Mouse (Mus musculus) CH12.LX (cell line): ENCODE measurements around the gene Rhot1. TPM values are rescaled to one million over a fixed set of nuclear protein-coding genes. Genes with fewer than 3 reads are reported as not detected.

Experiments used
- DNase-seq: peaks from one replicate; pipeline ENCODE4 v3.0.0-alpha.2; 2013; ENCODE audit errors: extremely low read depth
- H3K27ac ChIP-seq: 2 replicates; pipeline ENCODE4 v1.5.1; 2012; ENCODE audit warnings: low read depth, mild to moderate bottlenecking, control low read depth, moderate library complexity; ENCODE audit not compliant: insufficient read depth
- H3K27me3 ChIP-seq: replicated peaks from 2 replicates; pipeline ENCODE3; 2012; ENCODE audit warnings: inconsistent platforms
- H3K36me3 ChIP-seq, 2 experiments: replicated peaks in 1 of 2; 2 replicates each; pipeline versions ENCODE3 to v1.6.1; 2012; ENCODE audit warnings: inconsistent platforms in 1 of 2, low read length in 1 of 2, mild to moderate bottlenecking in 1 of 2, mixed read lengths in 1 of 2, moderate library complexity in 1 of 2; ENCODE audit not compliant: control insufficient read depth in 1 of 2, insufficient read depth in 1 of 2
- H3K4me1 ChIP-seq, 2 experiments: 2 replicates each; pipeline ENCODE4 v1.6.1; 2012; ENCODE audit warnings: inconsistent platforms in 1 of 2, moderate library complexity in 1 of 2; ENCODE audit not compliant: insufficient read depth in 2 of 2, control insufficient read depth in 1 of 2
- H3K4me2 ChIP-seq: 2 replicates; pipeline ENCODE4 v1.6.1; 2012; ENCODE audit warnings: low read depth, mild to moderate bottlenecking, control low read depth; ENCODE audit not compliant: poor library complexity, insufficient read depth, severe bottlenecking
- H3K4me3 ChIP-seq, 3 experiments: fragments of 150-350 bp in 1 of 3; sonication (generic) in 1 of 3; replicated peaks in 1 of 3; 2 replicates each; pipeline versions ENCODE3 to v1.5.1; 2011 to 2012; ENCODE audit warnings: low read depth in 2 of 3, low read length in 2 of 3, mild to moderate bottlenecking in 2 of 3, moderate library complexity in 2 of 3, control low read depth in 1 of 3, improper control_type of control experiment in 1 of 3, inconsistent platforms in 1 of 3, mixed read lengths in 1 of 3; ENCODE audit not compliant: poor library complexity in 1 of 3
- H3K79me2 ChIP-seq: replicated peaks from 2 replicates; pipeline ENCODE4 v1.6.1; 2012; ENCODE audit warnings: mild to moderate bottlenecking, moderate library complexity; ENCODE audit not compliant: control insufficient read depth, poor library complexity, insufficient read depth, severe bottlenecking; ENCODE audit errors: extremely low read depth
- H3K9ac ChIP-seq: 2 replicates; pipeline ENCODE4 v1.6.1; 2012; ENCODE audit warnings: low read depth, mild to moderate bottlenecking, control low read depth, moderate library complexity; ENCODE audit not compliant: insufficient read depth
- H3K9me3 ChIP-seq: replicated peaks from 2 replicates; pipeline ENCODE3; 2012; ENCODE audit warnings: low read length, inconsistent platforms, mixed read lengths
- CHD1 ChIP-seq: IDR thresholded peaks from 2 replicates; pipeline ENCODE4 v1.6.1; 2012; ENCODE audit warnings: low read depth, low read length, improper control_type of control experiment, inconsistent platforms
- CTCF ChIP-seq, 2 experiments: IDR thresholded peaks in 1 of 2; conservative IDR thresholded peaks in 1 of 2; 2 replicates each; pipeline ENCODE4 v1.5.1; 2011 to 2012; ENCODE audit warnings: low read depth in 2 of 2, low read length in 2 of 2, improper control_type of control experiment in 1 of 2, inconsistent platforms in 1 of 2, mild to moderate bottlenecking in 1 of 2, moderate library complexity in 1 of 2
- E2F4 ChIP-seq: IDR thresholded peaks from 2 replicates; pipeline ENCODE4 v1.6.1; 2011; ENCODE audit warnings: low read depth, low read length, improper control_type of control experiment; ENCODE audit not compliant: insufficient replicate concordance
- ELF1 ChIP-seq: IDR thresholded peaks from 2 replicates; pipeline ENCODE4 v1.6.1; 2014; ENCODE audit warnings: low read depth, mild to moderate bottlenecking, inconsistent platforms, low read length, improper control_type of control experiment
- ETS1 ChIP-seq: conservative IDR thresholded peaks from 2 replicates; pipeline ENCODE4 v1.6.1; 2012; ENCODE audit warnings: low read depth, mild to moderate bottlenecking, inconsistent platforms, low read length, improper control_type of control experiment, moderate library complexity
- GABPA ChIP-seq: IDR thresholded peaks from 2 replicates; pipeline ENCODE4 v1.6.1; 2012; ENCODE audit warnings: low read depth, low read length, improper control_type of control experiment, inconsistent platforms; ENCODE audit not compliant: insufficient replicate concordance
- HCFC1 ChIP-seq: IDR thresholded peaks from 2 replicates; pipeline ENCODE4 v1.6.1; 2012; ENCODE audit warnings: low read depth, mild to moderate bottlenecking, inconsistent platforms, low read length, improper control_type of control experiment
- JUN ChIP-seq: IDR thresholded peaks from 2 replicates; pipeline ENCODE4 v1.6.1; 2011; ENCODE audit warnings: low read depth, mild to moderate bottlenecking, low read length, improper control_type of control experiment, moderate library complexity; ENCODE audit not compliant: insufficient read depth
- JUND ChIP-seq: conservative IDR thresholded peaks from 2 replicates; pipeline ENCODE4 v1.6.1; 2011; ENCODE audit warnings: low read depth, low read length, improper control_type of control experiment
- MAX ChIP-seq: IDR thresholded peaks from 2 replicates; pipeline ENCODE4 v1.6.1; 2011; ENCODE audit warnings: low read length, improper control_type of control experiment
- MAZ ChIP-seq: IDR thresholded peaks from 2 replicates; pipeline ENCODE4 v1.6.1; 2012; ENCODE audit warnings: low read depth, mild to moderate bottlenecking, inconsistent platforms, low read length, improper control_type of control experiment, moderate library complexity
- MXI1 ChIP-seq: IDR thresholded peaks from 2 replicates; pipeline ENCODE4 v1.6.1; 2011; ENCODE audit warnings: mild to moderate bottlenecking, low read depth, low read length, improper control_type of control experiment
- MYC ChIP-seq: IDR thresholded peaks from 2 replicates; pipeline ENCODE4 v1.6.1; 2011; ENCODE audit warnings: low read depth, mild to moderate bottlenecking, improper control_type of control experiment, low read length
- NELFE ChIP-seq: IDR thresholded peaks from 2 replicates; pipeline ENCODE4 v1.6.1; 2011; ENCODE audit warnings: low read depth, low read length, improper control_type of control experiment
- NRF1 ChIP-seq: IDR thresholded peaks from 2 replicates; pipeline ENCODE4 v1.6.1; 2014; ENCODE audit warnings: low read depth, mild to moderate bottlenecking, inconsistent platforms, low read length, improper control_type of control experiment, moderate library complexity
- PAX5 ChIP-seq: IDR thresholded peaks from 2 replicates; pipeline ENCODE4 v1.6.1; 2012; ENCODE audit warnings: low read length, inconsistent platforms, mixed read lengths
- POLR2AphosphoS2 ChIP-seq: IDR thresholded peaks from 2 replicates; pipeline ENCODE4 v1.6.1; 2011; ENCODE audit warnings: low read depth, low read length, improper control_type of control experiment
- RAD21 ChIP-seq: IDR thresholded peaks from 2 replicates; pipeline ENCODE4 v1.6.1; 2011; ENCODE audit warnings: low read depth, mild to moderate bottlenecking, low read length, improper control_type of control experiment, moderate library complexity
- RCOR1 ChIP-seq: conservative IDR thresholded peaks from 2 replicates; pipeline ENCODE4 v1.6.1; 2012; ENCODE audit warnings: low read depth, mild to moderate bottlenecking, inconsistent platforms, low read length, improper control_type of control experiment
- SIN3A ChIP-seq: IDR thresholded peaks from 2 replicates; pipeline ENCODE4 v1.6.1; 2012; ENCODE audit warnings: low read length, improper control_type of control experiment, inconsistent platforms
- SMC3 ChIP-seq: IDR thresholded peaks from 2 replicates; pipeline ENCODE4 v1.6.1; 2011; ENCODE audit warnings: low read depth, low read length, improper control_type of control experiment
- TBP ChIP-seq: conservative IDR thresholded peaks from 2 replicates; pipeline ENCODE4 v1.6.1; 2011; ENCODE audit warnings: low read depth, low read length, improper control_type of control experiment
- TCF12 ChIP-seq: IDR thresholded peaks from 2 replicates; pipeline ENCODE4 v1.6.1; 2014; ENCODE audit warnings: low read depth, mild to moderate bottlenecking, inconsistent platforms, low read length, improper control_type of control experiment
- UBTF ChIP-seq: IDR thresholded peaks from 2 replicates; pipeline ENCODE4 v1.6.1; 2012; ENCODE audit warnings: low read depth, mild to moderate bottlenecking, inconsistent platforms, low read length, improper control_type of control experiment, moderate library complexity
- USF1 ChIP-seq: IDR thresholded peaks from 2 replicates; pipeline ENCODE4 v1.6.1; 2014; ENCODE audit warnings: low read depth, mild to moderate bottlenecking, inconsistent platforms, low read length, improper control_type of control experiment
- USF2 ChIP-seq: conservative IDR thresholded peaks from 2 replicates; pipeline ENCODE4 v1.6.1; 2011; ENCODE audit warnings: low read depth, low read length, improper control_type of control experiment
- ZC3H11A ChIP-seq: IDR thresholded peaks from 2 replicates; pipeline ENCODE4 v1.6.1; 2012; ENCODE audit warnings: low read depth, mild to moderate bottlenecking, inconsistent platforms, low read length, improper control_type of control experiment
- ZKSCAN1 ChIP-seq: IDR thresholded peaks from 2 replicates; pipeline ENCODE4 v1.6.1; 2012; ENCODE audit warnings: low read depth, inconsistent platforms, low read length, improper control_type of control experiment, borderline replicate concordance
- ZMIZ1 ChIP-seq: IDR thresholded peaks from 2 replicates; pipeline ENCODE4 v1.6.1; 2012; ENCODE audit warnings: low read depth, mild to moderate bottlenecking, inconsistent platforms, low read length, improper control_type of control experiment
- ZNF384 ChIP-seq: IDR thresholded peaks from 2 replicates; pipeline ENCODE4 v1.6.1; 2012; ENCODE audit warnings: low read depth, low read length, improper control_type of control experiment, inconsistent platforms
- dilution Hi-C: fragments of 300-500 bp; cut with MboI; formaldehyde crosslinking; loops from 2 replicates; pipeline ENCODE4 v1.14.3; 2020; ENCODE audit warnings: low sequenced_read_pairs; ENCODE audit not compliant: extremely low pct_unique_long_range_greater_than_20kb, extremely low pct_ligation_motif_present
- in situ Hi-C: fragments of 300-500 bp; cut with MboI; formaldehyde crosslinking; loops from 3 replicates; pipeline ENCODE4 v1.14.3; 2019; ENCODE audit warnings: low sequenced_read_pairs, low pct_ligation_motif_present, low pct_unique_long_range_greater_than_20kb, mixed read lengths
- polyA plus RNA-seq: library from polyadenylated mRNA; unstranded; fragments of >175 nt; gene quantifications from 2 replicates; pipeline ENCODE4 v1.2.1, GENCODE M21; 2012; ENCODE audit warnings: low read depth; ENCODE audit not compliant: insufficient read length
- total RNA-seq, 2 experiments: library from RNA; depleted of rRNA; stranded (reverse); fragments of 300-350 nt in 1 of 2; fragments of >200 nt in 1 of 2; gene quantifications; 2 replicates each; pipeline ENCODE4 v1.2.3; 2012 to 2014

Rhot1 gene
- total and polyA plus RNA-seq, 3 experiments = 33.1 to 73.3 (median 61.0) TPM

DNA sequence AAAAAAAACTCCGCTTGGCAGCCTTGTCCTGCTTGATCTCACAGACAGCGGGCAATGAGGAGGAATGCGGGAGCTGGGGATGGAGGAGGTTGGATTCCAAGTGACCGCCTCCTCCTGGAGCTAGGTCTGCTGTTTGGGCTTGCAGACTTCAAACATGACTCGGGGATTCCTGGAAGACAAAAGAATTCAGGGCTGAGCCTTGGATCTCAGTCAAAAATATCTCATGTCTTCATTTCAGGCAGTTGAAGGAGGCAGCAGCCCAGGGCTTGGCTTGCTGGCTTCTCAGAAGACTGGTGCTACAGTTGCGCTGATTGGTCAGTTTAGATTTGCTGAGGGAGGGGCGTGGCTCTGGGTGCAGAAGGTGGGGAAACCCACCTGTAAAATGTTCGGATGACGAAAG lies 86.2 kb downstream of the Rhot1 start:
- Histone ChIP-seq H3K4me1 (no peaks in the 10 kb centered on the region; a peak in 1 of 4 replicates), H3K4me2 (no peak overlapping the region), H3K27ac (no peak overlapping the region), H3K79me2 (no peaks in the 10 kb centered on the region), H3K9me3 (peaks cover 18% of the 10 kb centered on the region), H3K27me3 (peaks cover 36% of the 10 kb centered on the region), H3K36me3 (no peaks in the 10 kb centered on the region), H3K4me3 (no peak overlapping the region), H3K9ac (no peak overlapping the region)
- no peak for TF ChIP-seq PAX5
- TF ChIP-seq ZKSCAN1 = no peak
- TF ChIP-seq TBP = no peak
- no peak for TF ChIP-seq POLR2AphosphoS2
- no peak for TF ChIP-seq RCOR1
- TF ChIP-seq MXI1 = no peak
- no peak for TF ChIP-seq JUND
- TF ChIP-seq NRF1 = no peak
- TF ChIP-seq MYC = no peak
- TF ChIP-seq CHD1 = no peak
- TF ChIP-seq UBTF = no peak
- TF ChIP-seq SIN3A = no peak
- TF ChIP-seq RAD21 = no peak
- no peak for TF ChIP-seq JUN
- no peak for TF ChIP-seq E2F4
- no peak for TF ChIP-seq USF1
- TF ChIP-seq ETS1 = no peak
- dilution Hi-C loops (no loop called here), in situ Hi-C loops (loop anchor here (5.0 to 25.0 kb wide), 2 partner anchors 42 to 517 kb away; partner anchors contain the start of gene Tmem98)
- no peak for DNase-seq

DNA sequence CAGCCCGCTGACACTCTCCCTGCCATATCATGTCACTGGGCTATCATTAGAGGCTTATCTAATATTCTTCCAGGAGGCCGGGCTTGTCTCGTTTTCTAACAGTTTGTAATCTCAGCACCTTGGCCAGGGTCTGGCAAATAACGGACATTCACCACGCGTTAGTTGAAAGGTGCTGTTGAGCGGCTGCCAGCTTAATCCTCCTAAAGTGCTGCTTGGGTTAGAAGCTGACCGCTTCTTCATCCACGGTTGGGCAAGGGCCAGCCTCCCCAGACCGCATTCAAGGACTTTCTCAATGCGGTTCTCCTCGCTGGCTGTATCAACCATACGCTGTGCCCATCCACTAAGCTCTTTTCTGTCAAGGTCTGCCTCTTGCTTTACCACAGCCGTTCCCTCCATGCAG lies 87.0 kb downstream of the Rhot1 start:
- H3K4me2 ChIP-seq = no peak overlapping the region
- TF ChIP-seq MYC (no peak), GABPA (no peak), TBP (no peak), ETS1 (no peak), CTCF (conservative IDR thresholded peaks at IDR 0.05 in 1 of 2, IDR thresholded peaks at IDR 0.05 in 1 of 2; ENCODE audit: low read depth in 2 of 2, low read length in 2 of 2) (no peak), ELF1 (no peak), MAX (no peak), ZNF384 (no peak), ZMIZ1 (no peak), NELFE (no peak), TCF12 (no peak), USF2 (no peak), HCFC1 (no peak), ZC3H11A (no peak), POLR2AphosphoS2 (no peak), MAZ (no peak), SMC3 (no peak)
- TF ChIP-seq, all 38 proteins: peak for 0
- Histone ChIP-seq H3K79me2 (no peaks in the 10 kb centered on the region), H3K4me3 (no peak overlapping the region), H3K9me3 (peaks cover 13% of the 10 kb centered on the region), H3K27me3 (peaks cover 42% of the 10 kb centered on the region), H3K9ac (no peak overlapping the region), H3K4me1 (peaks cover 0 to 6% of the 10 kb centered on the region in 2 experiments; a peak in 2 of 4 replicates), H3K27ac (no peak overlapping the region), H3K36me3 (no peaks in the 10 kb centered on the region)
- in situ Hi-C loops (loop anchor here (5.0 to 25.0 kb wide), 2 partner anchors 42 to 517 kb away; partner anchors contain the start of gene Tmem98), dilution Hi-C loops (no loop called here)
- DNase-seq = no peak
